Comparison of ENCODE assay signal across 8 mouse cellular contexts in the genomic region with DNA sequence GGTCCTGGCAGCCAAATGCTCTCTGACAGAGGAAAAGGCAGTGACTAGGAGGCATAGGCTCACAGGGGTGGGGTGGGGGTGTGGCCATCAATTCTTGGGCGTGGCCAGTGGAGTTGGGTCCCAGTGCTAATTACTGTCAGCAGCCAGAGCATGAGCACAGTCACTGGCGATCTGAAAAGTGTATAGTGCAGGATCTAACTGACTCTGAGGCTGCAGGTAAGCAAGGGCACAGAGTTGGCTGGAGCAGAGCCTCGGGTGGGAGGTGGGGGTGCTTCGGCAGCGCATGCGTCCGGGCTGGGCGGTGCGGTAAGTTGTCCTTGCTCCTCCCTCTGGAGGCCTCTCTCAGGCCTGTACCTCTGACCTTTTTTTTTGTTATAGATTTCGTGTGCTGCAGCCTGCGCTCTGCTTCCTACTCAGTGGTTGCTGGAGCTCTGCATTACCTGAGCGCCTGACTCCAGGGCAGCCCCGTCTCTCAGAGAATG. TPM values are rescaled to one million over a fixed set of nuclear protein-coding genes. Genes with fewer than 3 reads are reported as not detected.
DNase-seq lines count a peak whose midpoint lies in the region; ATAC-seq and TF ChIP-seq lines count a peak whose summit lies in the region.

A gene (plus strand): TSS at position 146 of the 482 bp plus-strand sequence.

- intact Hi-C loops in left cerebral cortex, postnatal 25 days (cut with DNase I): no loop called here

- peak within 1 kb of the TSS; percentile 80 for H3K4me3 ChIP-seq in bone marrow, adult 2 months (replicated peaks; ENCODE audit: control insufficient read depth, low read depth, low read length)
- peak within 1 kb of the TSS; percentile 22 for H3K4me3 ChIP-seq in embryonic fibroblast, embryonic 13.5 days (ENCODE audit: insufficient read depth, low read length)
- peak within 1 kb of the TSS; percentile 49 for H3K4me3 ChIP-seq in heart, embryonic 15.5 days
- peak within 1 kb of the TSS; percentile 89 for H3K4me3 ChIP-seq in megakaryocyte, embryonic 14.5 days (replicated peaks)

- no peaks in the 10 kb centered on the region for H3K4me1 ChIP-seq in bone marrow, adult 2 months (ENCODE audit: control insufficient read depth, insufficient read depth, low read length)
- H3K4me1 ChIP-seq in embryonic fibroblast, embryonic 13.5 days (ENCODE audit: control insufficient read depth, insufficient read depth, low read length): no peaks in the 10 kb centered on the region
- H3K4me1 ChIP-seq in heart, embryonic 15.5 days (replicated peaks): peaks cover 13% of the 10 kb centered on the region; the same call in 1 of the 2 replicates
- peaks cover 19% of the 10 kb centered on the region for H3K4me1 ChIP-seq in megakaryocyte, embryonic 14.5 days

- no peaks in the 10 kb centered on the region for H3K27me3 ChIP-seq in heart, embryonic 15.5 days
- no peaks in the 10 kb centered on the region for H3K27me3 ChIP-seq in megakaryocyte, embryonic 14.5 days (replicated peaks)

- TF ChIP-seq POLR2A in bone marrow, adult 2 months (IDR thresholded peaks at IDR 0.05; ENCODE audit: borderline replicate concordance, control insufficient read depth, low read depth, low read length): no peak
- 0 out of 2 replicates have a peak, but pooled peaks have one; percentile 33 for TF ChIP-seq POLR2A in embryonic fibroblast, embryonic 13.5 days (IDR thresholded peaks at IDR 0.05; ENCODE audit: low read depth, low read length)

- peak; percentile 56 for DNase-seq in CD4-positive helper T cell, adult 2 months (ENCODE audit: low read depth, low spot score)
- peak; percentile 69 for DNase-seq in kidney, postnatal 14 days
- DNase-seq in spleen, postnatal 14 days (ENCODE audit: low spot score in 2 of 2): peak; percentile 64 to 72
- DNase-seq in left cerebral cortex, postnatal 25 days (ENCODE audit: low spot score in 2 of 2): no peak

- H3K36me3 ChIP-seq in heart, embryonic 15.5 days: no peaks in the 10 kb centered on the region
- no peaks in the 10 kb centered on the region for H3K36me3 ChIP-seq in megakaryocyte, embryonic 14.5 days (replicated peaks; ENCODE audit: low read length)

- no peaks in the 10 kb centered on the region for H3K9me3 ChIP-seq in heart, embryonic 15.5 days (replicated peaks)
- H3K9me3 ChIP-seq in megakaryocyte, embryonic 14.5 days: no peaks in the 10 kb centered on the region

- peak within 1 kb of the TSS; percentile 65 for H3K4me2 ChIP-seq in heart, embryonic 15.5 days

- peak; percentile 84 for ATAC-seq in heart, embryonic 15.5 days (replicated peaks; ENCODE audit: insufficient number of reproducible peaks, insufficient read depth, low FRiP score, low read depth)

- no peak for TF ChIP-seq CTCF in bone marrow, adult 2 months (IDR thresholded peaks at IDR 0.05; ENCODE audit: control insufficient read depth, insufficient read depth, low read length)
- no peak for TF ChIP-seq CTCF in embryonic fibroblast, embryonic 13.5 days (IDR thresholded peaks at IDR 0.05; ENCODE audit: borderline replicate concordance, insufficient read depth, low read length)

- WGBS in bone marrow, adult 2 months: 7% methylated on average over 13 of the region's 13 CpGs
- WGBS in heart, embryonic 15.5 days: 10% methylated on average over 13 of the region's 13 CpGs

- peak within 1 kb of the TSS; percentile 59; the same call in 1 of the 2 replicates for H3K27ac ChIP-seq in bone marrow, adult 2 months (ENCODE audit: control insufficient read depth, insufficient read depth, low read depth, low read length, poor library complexity)
- no peak within 1 kb of the TSS for H3K27ac ChIP-seq in embryonic fibroblast, embryonic 13.5 days (ENCODE audit: insufficient read depth, low read length)
- peak within 1 kb of the TSS; percentile 47; the same call in 1 of the 2 replicates for H3K27ac ChIP-seq in heart, embryonic 15.5 days

- 0 out of 2 replicates have a peak within 1 kb of the TSS, but pooled peaks have one; percentile 10 for H3K9ac ChIP-seq in heart, embryonic 15.5 days

RNA-seq across cellular contexts. Expression of the gene that starts here (rescaled TPM):
- 8.4 and 11.5 TPM in 2 replicates for polyA plus RNA-seq in bone marrow, adult 2 months (2011; ENCODE audit: insufficient read depth, insufficient read length, low replicate concordance, missing spikeins)
- polyA plus RNA-seq in embryonic fibroblast, embryonic 13.5 days (2011; ENCODE audit: insufficient read length, low read depth, missing spikeins): 3.4 and 3.5 TPM in 2 replicates
- 4.1 and 6.2 TPM in 2 replicates for polyA plus RNA-seq in heart, embryonic 15.5 days (2015; fragmentation: Nextera tagmentation; extraction: Ambion mirVana)
- polyA plus RNA-seq in megakaryocyte, embryonic 14.5 days (2012; ENCODE audit: insufficient read depth, low replicate concordance): 0.31 TPM in 1 of 2 replicates, not detected in the other
- under 1 TPM in 1 of 2 experiments, not detected in 1; 0.78 TPM for total RNA-seq in left cerebral cortex, postnatal 25 days (2021)

Comparison
In these comparisons a context has a peak if more than half of its experiments do, and no peak if none do; other contexts are left out.
1. DNase-seq: peak in CD4-positive helper T cell, adult 2 months (single experiment), kidney, postnatal 14 days (single experiment) and spleen, postnatal 14 days (2 of 2); none in left cerebral cortex, postnatal 25 days (0 of 2).
2. H3K4me3 ChIP-seq: peak in every context shown above with its lines; median percentile 89 in megakaryocyte, embryonic 14.5 days; 80 in bone marrow, adult 2 months; 49 in heart, embryonic 15.5 days; 22 in embryonic fibroblast, embryonic 13.5 days.